Mouse (Mus musculus): ENCODE results near the gene Tnrc18.

- TF ChIP-seq POLR2A (IDR thresholded peaks at IDR 0.05; ENCODE audit: control insufficient read depth, extremely low read depth, insufficient read depth, low read length, poor library complexity) = no peak
- TF ChIP-seq CTCF (IDR thresholded peaks at IDR 0.05; ENCODE audit: borderline replicate concordance, control insufficient read depth, extremely low read depth, insufficient read depth, low read length, poor library complexity) = no peak
Observed at GRCm38 (mm10) chr5:142709436-142709835, 108.0 kb downstream of the Tnrc18 start.
